30 mouse cellular contexts compared by ENCODE assay signal in the genomic region with DNA sequence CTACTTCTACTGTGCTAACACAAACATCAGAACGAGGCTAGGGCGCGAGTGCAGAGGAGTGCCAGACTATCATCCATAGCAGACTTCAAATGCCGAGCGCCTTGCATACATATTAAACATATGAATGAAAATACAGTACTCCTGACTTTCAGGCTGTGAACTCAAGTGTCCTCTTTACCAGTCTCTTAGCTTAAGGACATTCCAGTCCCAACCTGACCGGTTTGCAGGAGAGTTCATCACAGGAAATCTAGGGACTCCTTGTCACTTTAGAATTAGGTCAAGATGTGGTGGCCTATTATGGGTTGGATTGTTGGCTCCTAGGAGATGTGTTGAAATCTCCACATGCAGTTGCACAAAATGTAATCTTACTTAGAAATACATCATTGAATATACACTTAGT.
DNase-seq lines count a peak whose midpoint lies in the region; ATAC-seq and TF ChIP-seq lines count a peak whose summit lies in the region.
"Had no signal": no experiment of that assay in that cellular context is flagged by ENCODE, and none has a peak within 500 bp of the region (broad histone marks: within the 10 kb centered on the region; RNA-seq: fewer than 3 reads in every experiment).

No protein-coding gene starts in this region.

- no peaks in the 10 kb centered on the region for H3K36me3 ChIP-seq in midbrain, embryonic 11.5 days (ENCODE audit: control insufficient read depth, insufficient read depth, low read length)
- H3K36me3 ChIP-seq in midbrain, embryonic 16.5 days (ENCODE audit: control insufficient read depth, insufficient read depth, low read length): no peaks in the 10 kb centered on the region
- no peaks in the 10 kb centered on the region for H3K36me3 ChIP-seq in lung, embryonic 14.5 days (ENCODE audit: insufficient read depth)
- H3K36me3 ChIP-seq in hindbrain, embryonic 14.5 days (replicated peaks; ENCODE audit: control insufficient read depth, insufficient read depth): no peaks in the 10 kb centered on the region
- H3K36me3 ChIP-seq: embryonic facial prominence, embryonic 12.5 days; forebrain, embryonic 10.5 days; G1E; hindbrain, embryonic 13.5 days; limb, embryonic 12.5 days; midbrain, embryonic 12.5 days; neural tube, embryonic 15.5 days had no signal

- peak; percentile 74 for DNase-seq in midbrain, embryonic 11.5 days (ENCODE audit: low spot score, missing footprints)
- DNase-seq in lung, embryonic 14.5 days: peak; percentile 60
- DNase-seq in lung, postnatal 14 days: peak; percentile 32
- DNase-seq in MN1 (ENCODE audit: low spot score): no peak
- no peak for DNase-seq in hindbrain, embryonic 14.5 days (ENCODE audit: low spot score)
- no peak for DNase-seq in urinary bladder, postnatal 4 days (ENCODE audit: low spot score in 2 of 2)
- DNase-seq: adrenal gland, postnatal 14 days; cerebellum, adult 11-12 months; cerebellum, adult 9-11 months; embryo, embryonic 11 days; forebrain, postnatal 0 days; gastrocnemius, postnatal 10 days; heart, adult 18-20 months; heart, postnatal 4 days; kidney, adult 9 months; kidney, postnatal 10 days; layer of hippocampus, adult 9-11 months; retina, postnatal 1 day; right cerebral cortex, postnatal 14 days had no signal

- no peak for ATAC-seq in midbrain, embryonic 11.5 days (ENCODE audit: low FRiP score)
- no peak for ATAC-seq in midbrain, embryonic 16.5 days
- peak; percentile 44; the same call in 1 of the 2 replicates for ATAC-seq in lung, embryonic 14.5 days (ENCODE audit: insufficient read depth)
- ATAC-seq in hindbrain, embryonic 14.5 days (ENCODE audit: low FRiP score): no peak
- ATAC-seq: forebrain, postnatal 0 days; intestine, postnatal 0 days; Patski had no signal

- 88% methylated on average over 6 of the region's 6 CpGs for WGBS in midbrain, embryonic 11.5 days
- WGBS in midbrain, embryonic 16.5 days: 81% methylated on average over 6 of the region's 6 CpGs
- WGBS in lung, embryonic 14.5 days: 56% methylated on average over 6 of the region's 6 CpGs
- 87% methylated on average over 6 of the region's 6 CpGs for WGBS in hindbrain, embryonic 14.5 days

- no peak overlapping the region for H3K9ac ChIP-seq in midbrain, embryonic 11.5 days (ENCODE audit: low read length)
- H3K9ac ChIP-seq in midbrain, embryonic 16.5 days (ENCODE audit: low read depth, low read length): no peak overlapping the region
- no peak overlapping the region for H3K9ac ChIP-seq in lung, embryonic 14.5 days
- H3K9ac ChIP-seq in hindbrain, embryonic 14.5 days: no peak overlapping the region
- H3K9ac ChIP-seq: embryonic facial prominence, embryonic 12.5 days; forebrain, postnatal 0 days; hindbrain, embryonic 13.5 days; limb, embryonic 12.5 days; midbrain, embryonic 12.5 days; neural tube, embryonic 15.5 days had no signal

- no peaks in the 10 kb centered on the region for H3K9me3 ChIP-seq in midbrain, embryonic 11.5 days (ENCODE audit: control insufficient read depth, low read length)
- H3K9me3 ChIP-seq in midbrain, embryonic 16.5 days (replicated peaks; ENCODE audit: control insufficient read depth, low read length, poor library complexity, severe bottlenecking): no peaks in the 10 kb centered on the region
- no peaks in the 10 kb centered on the region for H3K9me3 ChIP-seq in lung, embryonic 14.5 days (ENCODE audit: low read depth, low read length)
- no peaks in the 10 kb centered on the region for H3K9me3 ChIP-seq in hindbrain, embryonic 14.5 days (ENCODE audit: control insufficient read depth, low read length)
- H3K9me3 ChIP-seq: embryonic facial prominence, embryonic 12.5 days; forebrain, embryonic 10.5 days; G1E; hindbrain, embryonic 13.5 days; limb, embryonic 12.5 days; midbrain, embryonic 12.5 days; neural tube, embryonic 15.5 days had no signal

- TF ChIP-seq CTCF in lung, embryonic 14.5 days (IDR thresholded peaks at IDR 0.05; ENCODE audit: low read depth): no peak

- H3K27me3 ChIP-seq in midbrain, embryonic 11.5 days (ENCODE audit: control insufficient read depth, insufficient read depth, low read length): no peaks in the 10 kb centered on the region
- H3K27me3 ChIP-seq in midbrain, embryonic 16.5 days (ENCODE audit: control insufficient read depth, insufficient read depth, low read depth, low read length): no peaks in the 10 kb centered on the region
- H3K27me3 ChIP-seq in lung, embryonic 14.5 days (ENCODE audit: insufficient read depth, low read length): no peaks in the 10 kb centered on the region
- H3K27me3 ChIP-seq in hindbrain, embryonic 14.5 days (ENCODE audit: control insufficient read depth, insufficient read depth, low read length): no peaks in the 10 kb centered on the region
- H3K27me3 ChIP-seq: embryonic facial prominence, embryonic 12.5 days; hindbrain, embryonic 13.5 days; limb, embryonic 12.5 days; midbrain, embryonic 12.5 days; neural tube, embryonic 15.5 days; Patski had no signal

- no peak overlapping the region for H3K4me2 ChIP-seq in midbrain, embryonic 11.5 days
- no peak overlapping the region for H3K4me2 ChIP-seq in midbrain, embryonic 16.5 days (ENCODE audit: low read length)
- no peak overlapping the region for H3K4me2 ChIP-seq in lung, embryonic 14.5 days
- no peak overlapping the region for H3K4me2 ChIP-seq in hindbrain, embryonic 14.5 days (replicated peaks)
- H3K4me2 ChIP-seq: embryonic facial prominence, embryonic 12.5 days; heart, embryonic 11.5 days; hindbrain, embryonic 13.5 days; limb, embryonic 12.5 days; midbrain, embryonic 12.5 days; neural tube, embryonic 15.5 days had no signal

- no peak overlapping the region for H3K4me3 ChIP-seq in midbrain, embryonic 11.5 days (ENCODE audit: low read depth, low read length)
- no peak overlapping the region for H3K4me3 ChIP-seq in midbrain, embryonic 16.5 days (ENCODE audit: low read depth, low read length)
- H3K4me3 ChIP-seq in lung, embryonic 14.5 days (ENCODE audit: low read depth, low read length): no peak overlapping the region
- H3K4me3 ChIP-seq in hindbrain, embryonic 14.5 days (replicated peaks; ENCODE audit: low read length): no peak overlapping the region
- H3K4me3 ChIP-seq: embryonic facial prominence, embryonic 12.5 days; forebrain, embryonic 10.5 days; hindbrain, embryonic 13.5 days; limb, embryonic 12.5 days; midbrain, embryonic 12.5 days; neural tube, embryonic 15.5 days had no signal

- no peaks in the 10 kb centered on the region for H3K4me1 ChIP-seq in midbrain, embryonic 11.5 days (ENCODE audit: control insufficient read depth, insufficient read depth, low read length)
- H3K4me1 ChIP-seq in midbrain, embryonic 16.5 days (ENCODE audit: control insufficient read depth, insufficient read depth, low read length): no peaks in the 10 kb centered on the region
- H3K4me1 ChIP-seq in lung, embryonic 14.5 days (ENCODE audit: insufficient read depth): no peaks in the 10 kb centered on the region
- H3K4me1 ChIP-seq in hindbrain, embryonic 14.5 days (replicated peaks; ENCODE audit: control insufficient read depth, insufficient read depth, low read length): no peaks in the 10 kb centered on the region
- H3K4me1 ChIP-seq: embryonic facial prominence, embryonic 12.5 days; hindbrain, embryonic 13.5 days; limb, embryonic 12.5 days; midbrain, embryonic 12.5 days; neural tube, embryonic 15.5 days had no signal

- H3K27ac ChIP-seq in midbrain, embryonic 11.5 days (ENCODE audit: low read depth, low read length): no peak overlapping the region
- no peak overlapping the region for H3K27ac ChIP-seq in midbrain, embryonic 16.5 days (ENCODE audit: low read length)
- H3K27ac ChIP-seq in lung, embryonic 14.5 days (ENCODE audit: low read depth): 0 out of 2 replicates have a peak overlapping the region, but pooled peaks have one; percentile 43
- no peak overlapping the region for H3K27ac ChIP-seq in hindbrain, embryonic 14.5 days
- H3K27ac ChIP-seq: embryonic facial prominence, embryonic 12.5 days; forebrain, embryonic 10.5 days; hindbrain, embryonic 13.5 days; limb, embryonic 12.5 days; midbrain, embryonic 12.5 days; neural tube, embryonic 15.5 days had no signal

Comparison
In these comparisons a context has a peak if more than half of its experiments do, and no peak if none do; other contexts are left out.
1. DNase-seq: peak in midbrain, embryonic 11.5 days (single experiment), lung, embryonic 14.5 days (single experiment) and lung, postnatal 14 days (single experiment); none in MN1 (single experiment), hindbrain, embryonic 14.5 days (single experiment) and urinary bladder, postnatal 4 days (0 of 2).